8 mouse cellular contexts compared by ENCODE assay signal in genomic region chr15:97831987-97832640, GRCm38 (mm10). TPM values are rescaled to one million over a fixed set of nuclear protein-coding genes. Genes with fewer than 3 reads are reported as not detected.
DNase-seq lines count a peak whose midpoint lies in the region; ATAC-seq lines count a peak whose summit lies in the region.

No protein-coding gene starts in this region.

- no peaks in the 10 kb centered on the region for H3K9me3 ChIP-seq in forebrain, embryonic 10.5 days
- no peaks in the 10 kb centered on the region for H3K9me3 ChIP-seq in hindbrain, embryonic 13.5 days
- H3K9me3 ChIP-seq in liver, embryonic 13.5 days (replicated peaks) = no peaks in the 10 kb centered on the region
- H3K9me3 ChIP-seq in neural tube, embryonic 12.5 days = no peaks in the 10 kb centered on the region

- WGBS in forebrain, embryonic 10.5 days = 8% methylated on average over 10 of the region's 10 CpGs
- WGBS in hindbrain, embryonic 13.5 days = 7% methylated on average over 10 of the region's 10 CpGs
- WGBS in liver, embryonic 13.5 days (ENCODE audit: insufficient replicate concordance) = 18% methylated on average over 10 of the region's 10 CpGs
- WGBS in neural tube, embryonic 12.5 days = 11% methylated on average over 10 of the region's 10 CpGs

- H3K4me1 ChIP-seq in forebrain, embryonic 10.5 days = peaks cover 65% of the 10 kb centered on the region
- H3K4me1 ChIP-seq in hindbrain, embryonic 13.5 days (replicated peaks) = peaks cover 56% of the 10 kb centered on the region
- peaks cover 74% of the 10 kb centered on the region for H3K4me1 ChIP-seq in liver, embryonic 13.5 days (replicated peaks)
- peaks cover 46% of the 10 kb centered on the region for H3K4me1 ChIP-seq in neural tube, embryonic 12.5 days

- no peak for ATAC-seq in hindbrain, embryonic 13.5 days (ENCODE audit: low FRiP score)
- ATAC-seq in liver, embryonic 13.5 days (ENCODE audit: low read depth) = no peak
- no peak for ATAC-seq in neural tube, embryonic 12.5 days (ENCODE audit: low FRiP score, low read depth)

- peak overlapping the region; percentile 96 for H3K4me3 ChIP-seq in forebrain, embryonic 10.5 days
- peak overlapping the region; percentile 89 for H3K4me3 ChIP-seq in hindbrain, embryonic 13.5 days
- peak overlapping the region; percentile 74 for H3K4me3 ChIP-seq in liver, embryonic 13.5 days (replicated peaks)
- H3K4me3 ChIP-seq in neural tube, embryonic 12.5 days = peak overlapping the region; percentile 97

- H3K27ac ChIP-seq in forebrain, embryonic 10.5 days = peak overlapping the region; percentile 99
- peak overlapping the region; percentile 98 for H3K27ac ChIP-seq in hindbrain, embryonic 13.5 days
- H3K27ac ChIP-seq in liver, embryonic 13.5 days = peak overlapping the region; percentile 75
- H3K27ac ChIP-seq in neural tube, embryonic 12.5 days = peak overlapping the region; percentile 94

- DNase-seq in retina, embryonic 14.5 days (ENCODE audit: low spot score) = peak; percentile 28
- DNase-seq in retina, postnatal 1 day = no peak
- DNase-seq in forebrain, embryonic 10.5 days (ENCODE audit: extremely low spot score, low spot score) = peak; percentile 52
- DNase-seq in liver, embryonic 13.5 days = no peak
- DNase-seq in right cerebral cortex, postnatal 25 days = no peak
- DNase-seq in frontal cortex, postnatal 36 days (ENCODE audit: low spot score in 2 of 2) = no peak

- peak overlapping the region; percentile 99 for H3K9ac ChIP-seq in hindbrain, embryonic 13.5 days
- peak overlapping the region; percentile 80 for H3K9ac ChIP-seq in liver, embryonic 13.5 days
- H3K9ac ChIP-seq in neural tube, embryonic 12.5 days = peak overlapping the region; percentile 100

- H3K36me3 ChIP-seq in forebrain, embryonic 10.5 days (replicated peaks) = no peaks in the 10 kb centered on the region
- H3K36me3 ChIP-seq in hindbrain, embryonic 13.5 days = no peaks in the 10 kb centered on the region
- no peaks in the 10 kb centered on the region for H3K36me3 ChIP-seq in liver, embryonic 13.5 days
- no peaks in the 10 kb centered on the region for H3K36me3 ChIP-seq in neural tube, embryonic 12.5 days

- H3K4me2 ChIP-seq in hindbrain, embryonic 13.5 days = peak overlapping the region; percentile 72
- H3K4me2 ChIP-seq in liver, embryonic 13.5 days = peak overlapping the region; percentile 94
- H3K4me2 ChIP-seq in neural tube, embryonic 12.5 days (replicated peaks) = peak overlapping the region; percentile 81

- peaks cover 41% of the 10 kb centered on the region for H3K27me3 ChIP-seq in forebrain, embryonic 10.5 days (ENCODE audit: poor library complexity, severe bottlenecking)
- H3K27me3 ChIP-seq in hindbrain, embryonic 13.5 days = 0 out of 2 replicates have a peak, but pooled peaks cover 2% of the 10 kb centered on the region
- peaks cover 41% of the 10 kb centered on the region for H3K27me3 ChIP-seq in liver, embryonic 13.5 days
- no peaks in the 10 kb centered on the region for H3K27me3 ChIP-seq in neural tube, embryonic 12.5 days (replicated peaks)

RNA-seq across cellular contexts. Expression of gene Hdac7, which starts 12.2 kb away (rescaled TPM):
- polyA plus RNA-seq in forebrain, embryonic 10.5 days (2016; fragmentation: Nextera tagmentation; extraction: Ambion mirVana) = 21.6 and 25.3 TPM in 2 replicates
- 27.9 and 28.1 TPM in 2 replicates for polyA plus RNA-seq in hindbrain, embryonic 13.5 days (2015; fragmentation: Nextera tagmentation; extraction: Ambion mirVana)
- polyA plus RNA-seq in liver, embryonic 13.5 days (2015; fragmentation: Nextera tagmentation; extraction: Ambion mirVana) = 8.0 and 8.3 TPM in 2 replicates
- polyA plus RNA-seq in neural tube, embryonic 12.5 days (2016; fragmentation: Nextera tagmentation; extraction: Ambion mirVana) = 28.9 and 29.7 TPM in 2 replicates

RNA-seq across cellular contexts. Expression of gene Slc48a1, which starts 53.8 kb away (rescaled TPM):
- 28.7 and 32.2 TPM in 2 replicates for polyA plus RNA-seq in forebrain, embryonic 10.5 days (2016; fragmentation: Nextera tagmentation; extraction: Ambion mirVana)
- 59.8 and 62.9 TPM in 2 replicates for polyA plus RNA-seq in hindbrain, embryonic 13.5 days (2015; fragmentation: Nextera tagmentation; extraction: Ambion mirVana)
- 89.5 and 101 TPM in 2 replicates for polyA plus RNA-seq in liver, embryonic 13.5 days (2015; fragmentation: Nextera tagmentation; extraction: Ambion mirVana)
- polyA plus RNA-seq in neural tube, embryonic 12.5 days (2016; fragmentation: Nextera tagmentation; extraction: Ambion mirVana) = 41.4 and 44.9 TPM in 2 replicates

Comparison
In these comparisons a context has a peak if more than half of its experiments do, and no peak if none do; other contexts are left out.
1. DNase-seq: peak in retina, embryonic 14.5 days (single experiment) and forebrain, embryonic 10.5 days (single experiment); none in retina, postnatal 1 day (single experiment), liver, embryonic 13.5 days (single experiment), right cerebral cortex, postnatal 25 days (single experiment) and frontal cortex, postnatal 36 days (0 of 2).
2. Peak in every context shown above with its lines, with median percentiles within 50 percentile points of each other: H3K27ac ChIP-seq, H3K4me3 ChIP-seq, H3K4me2 ChIP-seq and H3K9ac ChIP-seq.